ENCODE assay signal across 8 mouse cellular contexts in genomic region chr11:120188481-120189441, GRCm38 (mm10). TPM values are rescaled to one million over a fixed set of nuclear protein-coding genes. Genes with fewer than 3 reads are reported as not detected.
DNase-seq lines count a peak whose midpoint lies in the region; ATAC-seq lines count a peak whose summit lies in the region.

No protein-coding gene starts in this region.

- DNase-seq in ovary, postnatal 10 days (ENCODE audit: low spot score), result peak; percentile 62
- no peak for DNase-seq in ovary, postnatal 36 days (ENCODE audit: low spot score)
- peak; percentile 54 for DNase-seq in cerebellum, adult 8-10 months
- peak; percentile 47 to 54 for DNase-seq in frontal cortex, postnatal 10 days (ENCODE audit: low spot score in 2 of 2)
- DNase-seq in left cerebral cortex, postnatal 4 days, result peak; percentile 47
- DNase-seq in thymus, postnatal 14 days, result peak; percentile 59

- no peak for ATAC-seq in hindbrain, embryonic 13.5 days (ENCODE audit: low FRiP score)
- no peak for ATAC-seq in midbrain, embryonic 12.5 days (ENCODE audit: low FRiP score, low read depth)

- no peaks in the 10 kb centered on the region for H3K36me3 ChIP-seq in hindbrain, embryonic 13.5 days
- no peaks in the 10 kb centered on the region for H3K36me3 ChIP-seq in midbrain, embryonic 12.5 days

- intact Hi-C loops in left cerebral cortex, postnatal 4 days (cut with DNase I), result loop anchor here (2.0 to 5.0 kb wide), 2 partner anchors 42 to 119 kb away; no protein-coding TSS in a partner anchor

- WGBS in hindbrain, embryonic 13.5 days, result under 1% methylated on average over 41 of the region's 41 CpGs
- WGBS in midbrain, embryonic 12.5 days, result under 1% methylated on average over 41 of the region's 41 CpGs

- peak overlapping the region; percentile 89 for H3K4me3 ChIP-seq in hindbrain, embryonic 13.5 days
- peak overlapping the region; percentile 88 for H3K4me3 ChIP-seq in midbrain, embryonic 12.5 days

- H3K4me2 ChIP-seq in hindbrain, embryonic 13.5 days, result peak overlapping the region; percentile 98
- H3K4me2 ChIP-seq in midbrain, embryonic 12.5 days (replicated peaks), result peak overlapping the region; percentile 94

- H3K27ac ChIP-seq in hindbrain, embryonic 13.5 days, result peak overlapping the region; percentile 99
- peak overlapping the region; percentile 97 for H3K27ac ChIP-seq in midbrain, embryonic 12.5 days (replicated peaks)

- H3K27me3 ChIP-seq in hindbrain, embryonic 13.5 days, result no peaks in the 10 kb centered on the region
- 0 out of 2 replicates have a peak, but pooled peaks cover 6% of the 10 kb centered on the region for H3K27me3 ChIP-seq in midbrain, embryonic 12.5 days

- H3K9me3 ChIP-seq in hindbrain, embryonic 13.5 days, result no peaks in the 10 kb centered on the region
- H3K9me3 ChIP-seq in midbrain, embryonic 12.5 days, result no peaks in the 10 kb centered on the region

- peaks cover 48% of the 10 kb centered on the region for H3K4me1 ChIP-seq in hindbrain, embryonic 13.5 days (replicated peaks)
- peaks cover 42% of the 10 kb centered on the region for H3K4me1 ChIP-seq in midbrain, embryonic 12.5 days

- H3K9ac ChIP-seq in hindbrain, embryonic 13.5 days, result peak overlapping the region; percentile 99
- peak overlapping the region; percentile 100 for H3K9ac ChIP-seq in midbrain, embryonic 12.5 days (replicated peaks)

RNA-seq across cellular contexts. Expression of gene Slc38a10, which starts 37.6 kb away (rescaled TPM):
- polyA plus RNA-seq in hindbrain, embryonic 13.5 days (2015; fragmentation: Nextera tagmentation; extraction: Ambion mirVana), result 110 and 115 TPM in 2 replicates
- 100 to 1,000 TPM; 113 to 119 TPM for total RNA-seq in left cerebral cortex, postnatal 4 days (2021)
- 105 and 106 TPM in 2 replicates for polyA plus RNA-seq in midbrain, embryonic 12.5 days (2016; fragmentation: Nextera tagmentation; extraction: Ambion mirVana)

RNA-seq across cellular contexts. Expression of gene Bahcc1, which starts 44.0 kb away (rescaled TPM):
- polyA plus RNA-seq in hindbrain, embryonic 13.5 days (2015; fragmentation: Nextera tagmentation; extraction: Ambion mirVana), result 13.6 and 17.0 TPM in 2 replicates
- total RNA-seq in left cerebral cortex, postnatal 4 days (2021), result 10 to 100 TPM; 36.5 to 39.5 TPM
- polyA plus RNA-seq in midbrain, embryonic 12.5 days (2016; fragmentation: Nextera tagmentation; extraction: Ambion mirVana), result 25.1 and 26.1 TPM in 2 replicates
